Mouse (Mus musculus): ENCODE results near the gene Tbc1d22b. TPM values are rescaled to one million over a fixed set of nuclear protein-coding genes. Genes with fewer than 3 reads are reported as not detected.

Tbc1d22b gene
- polyA plus RNA-seq, 1 experiment, result not detected

DNA sequence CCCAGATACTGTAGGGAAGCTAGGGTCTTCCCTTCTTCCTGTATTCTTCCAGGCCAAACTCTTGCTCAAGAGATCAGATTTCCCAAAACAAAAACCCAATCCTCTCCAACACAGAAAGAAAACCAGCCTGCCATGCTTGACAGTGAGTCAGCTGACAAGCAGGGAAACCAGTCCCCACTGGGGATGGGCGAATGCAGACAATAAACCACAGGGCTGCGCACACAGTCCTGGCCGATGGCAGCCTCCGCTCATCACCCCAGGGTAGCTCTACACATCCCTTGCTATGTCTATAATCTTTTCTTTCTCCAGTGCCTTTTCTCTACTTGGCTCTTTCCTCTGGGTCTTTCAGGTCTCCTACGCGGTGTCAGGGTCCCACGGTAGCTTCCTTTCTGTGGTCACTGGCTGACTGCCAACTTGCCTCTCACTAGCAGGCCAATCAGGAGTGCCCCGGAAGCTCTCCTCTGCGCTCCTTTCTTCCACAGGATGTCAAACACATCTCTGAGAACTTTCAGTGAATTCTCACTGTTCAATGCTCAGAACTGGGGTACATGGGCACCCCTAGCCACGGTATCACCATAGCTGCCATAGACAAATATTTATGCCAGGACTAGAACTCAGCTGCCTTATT, 17.7 kb upstream of the Tbc1d22b start:
- Histone ChIP-seq H3K4me3 (ENCODE audit: insufficient read depth, low read depth, low read length) (no peak overlapping the region), H3K27ac (ENCODE audit: insufficient read depth, low read depth, low read length) (no peak overlapping the region), H3K4me1 (ENCODE audit: control insufficient read depth, insufficient read depth, low read length) (no peaks in the 10 kb centered on the region)
- 38% methylated on average over 10 of the region's 10 CpGs for WGBS
- TF ChIP-seq POLR2A (IDR thresholded peaks at IDR 0.05; ENCODE audit: insufficient read depth, low read depth, low read length) (no peak), CTCF (IDR thresholded peaks at IDR 0.05; ENCODE audit: insufficient read depth, low read depth, low read length) (no peak)

DNA sequence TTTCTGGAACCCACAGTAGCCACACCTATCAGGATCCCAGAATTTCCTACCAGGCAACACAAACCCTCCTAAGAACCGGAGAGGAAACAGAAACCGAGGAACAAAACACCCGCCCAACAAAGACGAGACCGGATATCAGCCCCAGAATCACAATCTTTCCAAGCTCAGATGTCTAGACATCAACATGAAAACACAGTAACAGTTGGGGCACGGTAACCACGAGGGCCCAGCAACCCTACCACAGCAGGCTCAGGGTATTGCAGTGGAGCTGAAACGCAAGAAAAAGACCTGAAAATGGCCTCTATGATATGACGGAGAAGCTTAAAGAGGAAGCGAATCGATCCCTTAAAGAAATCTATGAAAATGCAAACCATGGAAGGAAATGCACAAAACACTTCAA, 15.7 kb upstream of the Tbc1d22b start:
- Histone ChIP-seq H3K4me1 (ENCODE audit: control insufficient read depth, insufficient read depth, low read length) (no peaks in the 10 kb centered on the region), H3K4me3 (ENCODE audit: insufficient read depth, low read depth, low read length) (no peak overlapping the region), H3K27ac (ENCODE audit: insufficient read depth, low read depth, low read length) (no peak overlapping the region)
- TF ChIP-seq CTCF (IDR thresholded peaks at IDR 0.05; ENCODE audit: insufficient read depth, low read depth, low read length), result no peak
- TF ChIP-seq POLR2A (IDR thresholded peaks at IDR 0.05; ENCODE audit: insufficient read depth, low read depth, low read length), result no peak
- WGBS, result 91% methylated on average over 11 of the region's 11 CpGs

DNA sequence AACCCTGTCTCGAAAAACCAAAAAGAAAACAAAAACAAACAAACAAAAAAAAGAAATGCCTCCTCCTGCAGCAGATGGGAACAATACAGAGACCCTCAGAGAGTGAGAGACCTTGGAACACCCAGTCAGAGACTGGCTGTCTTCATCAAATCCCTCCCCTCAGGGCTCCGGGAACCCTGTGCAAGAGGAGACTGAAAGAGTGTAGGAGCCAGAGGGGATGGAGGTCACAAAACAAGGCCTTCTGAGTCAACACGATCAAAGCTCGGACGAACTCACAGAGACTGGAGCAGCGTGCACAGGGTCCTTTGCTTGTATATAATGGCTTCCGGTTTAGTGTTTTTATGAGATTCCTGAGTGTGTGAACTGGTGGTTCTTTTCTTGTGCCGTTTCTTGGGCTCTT, 9.2 kb upstream of the Tbc1d22b start:
- H3K4me3 ChIP-seq (ENCODE audit: insufficient read depth, low read depth, low read length), result no peak overlapping the region
- 93% methylated on average over 8 of the region's 8 CpGs for WGBS

DNA sequence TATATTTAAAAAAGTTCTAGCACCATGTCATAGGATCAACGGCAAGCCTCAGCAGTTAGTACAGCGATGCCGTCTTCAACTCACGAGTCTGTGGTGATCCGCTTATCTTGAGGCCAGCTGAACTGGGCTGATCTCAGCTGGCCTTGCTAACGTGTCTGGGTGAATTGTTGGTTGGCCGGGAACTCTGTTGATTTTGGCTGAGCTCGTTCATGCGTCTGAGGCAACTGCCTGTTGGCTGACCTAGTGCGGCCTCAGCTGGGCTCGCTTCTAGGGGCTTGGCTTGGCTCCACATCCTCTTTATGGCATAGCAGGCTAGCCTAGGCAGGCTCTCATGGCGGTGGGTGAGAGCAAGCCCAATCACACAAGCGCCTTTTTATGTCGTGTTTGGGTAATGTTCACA, 8.2 kb upstream of the Tbc1d22b start:
- WGBS, result 49% methylated on average over 14 of the region's 14 CpGs
- TF ChIP-seq CTCF (IDR thresholded peaks at IDR 0.05; ENCODE audit: insufficient read depth, low read depth, low read length) (no peak), POLR2A (IDR thresholded peaks at IDR 0.05; ENCODE audit: insufficient read depth, low read depth, low read length) (no peak)
- H3K4me3 ChIP-seq (ENCODE audit: insufficient read depth, low read depth, low read length), result no peak overlapping the region
- no peaks in the 10 kb centered on the region for H3K4me1 ChIP-seq (ENCODE audit: control insufficient read depth, insufficient read depth, low read length)
- no peak overlapping the region for H3K27ac ChIP-seq (ENCODE audit: insufficient read depth, low read depth, low read length)

More for the DNA sequence above, 9.2 kb upstream of the Tbc1d22b start:
- H3K27ac ChIP-seq (ENCODE audit: insufficient read depth, low read depth, low read length), result no peak overlapping the region
- no peaks in the 10 kb centered on the region for H3K4me1 ChIP-seq (ENCODE audit: control insufficient read depth, insufficient read depth, low read length)
- TF ChIP-seq CTCF (IDR thresholded peaks at IDR 0.05; ENCODE audit: insufficient read depth, low read depth, low read length) (no peak), POLR2A (IDR thresholded peaks at IDR 0.05; ENCODE audit: insufficient read depth, low read depth, low read length) (no peak)

DNA sequence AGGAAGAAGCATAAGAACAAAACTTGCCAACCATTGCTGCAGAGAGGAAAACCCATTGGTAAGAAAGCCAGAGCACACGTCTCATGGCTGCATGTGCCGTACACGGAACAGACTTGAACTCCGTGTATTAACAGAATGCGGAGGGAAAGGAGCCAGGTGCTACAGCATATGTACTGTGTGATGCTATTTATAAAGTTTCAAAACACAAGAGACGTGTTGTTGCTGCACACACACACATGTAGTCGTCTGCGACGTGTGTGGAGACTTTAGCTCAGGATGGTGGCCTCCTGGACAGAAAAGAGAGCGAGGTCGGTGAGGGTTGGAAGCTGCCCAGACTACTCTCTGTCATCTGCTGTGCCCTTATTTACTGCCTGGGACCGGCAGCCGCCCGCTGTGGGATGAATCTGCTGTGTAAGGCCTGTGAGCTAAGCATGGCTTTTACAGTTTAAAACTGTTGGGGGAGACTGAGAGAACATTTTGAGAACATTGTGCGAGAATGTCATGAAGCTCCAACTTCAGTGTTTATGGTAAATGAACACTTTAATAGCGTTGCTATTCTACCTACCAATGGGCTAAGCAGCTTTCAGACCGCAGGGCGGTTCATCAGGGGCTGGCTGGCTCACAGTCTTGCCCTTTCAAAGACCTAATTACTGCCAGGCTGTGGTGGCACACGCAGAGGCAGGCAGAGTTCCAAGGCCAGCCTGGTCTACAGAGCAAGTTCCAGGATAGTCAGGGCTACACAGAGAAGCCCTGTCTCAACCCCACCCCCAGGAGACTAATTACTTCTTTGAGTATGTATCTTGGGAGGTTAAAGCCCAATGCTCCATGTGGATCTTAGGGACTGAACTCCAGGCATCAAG, 6.5 kb upstream of the Tbc1d22b start:
- no peak overlapping the region for H3K27ac ChIP-seq (ENCODE audit: insufficient read depth, low read depth, low read length)
- H3K4me3 ChIP-seq (ENCODE audit: insufficient read depth, low read depth, low read length), result no peak overlapping the region
- TF ChIP-seq POLR2A (IDR thresholded peaks at IDR 0.05; ENCODE audit: insufficient read depth, low read depth, low read length) (no peak), CTCF (IDR thresholded peaks at IDR 0.05; ENCODE audit: insufficient read depth, low read depth, low read length) (no peak)
- H3K4me1 ChIP-seq (ENCODE audit: control insufficient read depth, insufficient read depth, low read length), result no peaks in the 10 kb centered on the region
- 82% methylated on average over 19 of the region's 19 CpGs for WGBS

DNA sequence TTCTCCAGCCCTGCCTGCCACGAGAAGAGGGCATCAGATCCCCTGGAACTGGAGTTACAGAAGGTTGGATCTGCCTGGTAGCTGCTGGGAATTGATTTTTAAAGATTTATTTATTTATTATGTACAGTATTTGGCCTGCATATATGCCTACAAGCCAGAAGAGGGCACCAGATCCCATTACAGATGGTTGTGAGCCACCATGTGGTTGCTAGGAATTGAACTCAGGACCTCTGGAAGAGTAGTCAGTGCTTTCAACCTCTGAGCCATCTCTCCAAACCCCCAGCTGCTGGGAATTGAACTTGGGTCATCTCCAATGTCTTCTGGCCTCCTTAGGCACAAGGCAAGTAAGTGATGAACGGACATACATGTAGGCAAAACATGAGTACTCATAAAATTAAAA, 5.5 kb upstream of the Tbc1d22b start:
- 89% methylated on average over 2 of the region's 2 CpGs for WGBS
- TF ChIP-seq CTCF (IDR thresholded peaks at IDR 0.05; ENCODE audit: insufficient read depth, low read depth, low read length), result no peak
- no peak for TF ChIP-seq POLR2A (IDR thresholded peaks at IDR 0.05; ENCODE audit: insufficient read depth, low read depth, low read length)
- no peak overlapping the region for H3K4me3 ChIP-seq (ENCODE audit: insufficient read depth, low read depth, low read length)

DNA sequence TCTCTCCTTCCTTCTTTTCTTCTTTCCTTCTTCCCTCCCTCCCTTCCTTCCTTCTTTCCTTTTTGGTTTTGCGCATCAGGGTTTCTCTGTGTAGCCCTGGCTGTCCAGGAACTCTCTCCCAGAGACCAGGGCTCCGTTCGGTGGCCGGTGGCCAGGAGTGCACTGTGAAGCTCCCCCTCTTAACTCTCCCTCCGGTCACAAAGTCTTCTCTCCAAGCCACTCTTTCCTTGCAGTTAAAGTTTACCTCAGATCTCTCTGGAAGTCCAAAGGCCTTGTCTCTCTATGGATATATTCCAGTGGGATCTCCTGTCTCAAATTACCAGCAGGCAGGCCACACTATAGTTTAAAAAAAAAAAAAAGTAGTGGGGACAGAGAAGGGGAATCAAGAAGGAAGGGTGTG, 4.3 kb upstream of the Tbc1d22b start:
- Histone ChIP-seq H3K4me1 (ENCODE audit: control insufficient read depth, insufficient read depth, low read length) (peaks cover 2% of the 10 kb centered on the region), H3K27ac (ENCODE audit: insufficient read depth, low read depth, low read length) (no peak overlapping the region), H3K4me3 (ENCODE audit: insufficient read depth, low read depth, low read length) (no peak overlapping the region)
- 93% methylated on average over 5 of the region's 5 CpGs for WGBS
- TF ChIP-seq POLR2A (IDR thresholded peaks at IDR 0.05; ENCODE audit: insufficient read depth, low read depth, low read length), result no peak
- no peak for TF ChIP-seq CTCF (IDR thresholded peaks at IDR 0.05; ENCODE audit: insufficient read depth, low read depth, low read length)

More for the DNA sequence above, 5.5 kb upstream of the Tbc1d22b start:
- no peaks in the 10 kb centered on the region for H3K4me1 ChIP-seq (ENCODE audit: control insufficient read depth, insufficient read depth, low read length)
- no peak overlapping the region for H3K27ac ChIP-seq (ENCODE audit: insufficient read depth, low read depth, low read length)

DNA sequence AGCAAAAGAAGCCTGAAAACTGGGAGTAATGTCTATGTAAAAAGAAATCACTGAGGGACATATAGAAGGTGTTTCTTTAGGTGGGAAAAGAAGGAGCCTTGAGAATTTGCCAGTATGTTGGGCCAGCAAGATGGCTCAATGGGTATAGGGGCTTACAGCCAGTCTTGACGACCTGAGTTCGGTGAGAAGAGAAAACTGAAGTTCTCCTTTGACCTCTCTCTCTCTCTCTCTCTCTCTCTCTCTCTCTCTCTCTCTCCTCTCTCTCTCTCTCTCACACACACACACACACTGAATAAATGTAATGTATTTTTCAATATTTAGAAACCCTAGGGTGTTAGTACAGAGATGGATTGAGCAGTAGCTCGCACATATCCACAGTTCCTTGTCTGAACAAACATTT, 1.1 kb upstream of the Tbc1d22b start:
- TF ChIP-seq POLR2A (IDR thresholded peaks at IDR 0.05; ENCODE audit: insufficient read depth, low read depth, low read length), result no peak
- no peak for TF ChIP-seq CTCF (IDR thresholded peaks at IDR 0.05; ENCODE audit: insufficient read depth, low read depth, low read length)
- peaks cover 5% of the 10 kb centered on the region for H3K4me1 ChIP-seq (ENCODE audit: control insufficient read depth, insufficient read depth, low read length)

DNA sequence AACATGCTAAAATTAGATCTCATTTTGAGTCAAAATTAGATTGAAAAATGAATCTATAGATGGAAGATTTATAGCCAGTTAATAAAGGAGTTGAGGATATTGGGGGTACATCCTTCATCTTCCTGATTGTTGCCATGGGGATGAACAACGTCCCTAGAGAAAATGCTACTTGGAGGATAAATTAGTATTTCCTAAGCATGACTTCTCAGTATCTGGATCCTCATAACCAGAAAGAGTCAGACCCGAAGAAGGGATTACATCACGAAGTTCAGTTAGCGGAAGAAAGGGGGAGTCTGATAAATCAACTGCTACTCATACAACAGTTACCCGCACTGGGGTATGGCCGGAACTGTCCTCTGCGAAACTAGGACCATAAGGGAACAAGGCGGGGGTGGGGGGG, 591 bp upstream of the Tbc1d22b start:
- Histone ChIP-seq H3K4me1 (ENCODE audit: control insufficient read depth, insufficient read depth, low read length) (peaks cover 5% of the 10 kb centered on the region), H3K4me3 (ENCODE audit: insufficient read depth, low read depth, low read length) (no peak overlapping the region), H3K27ac (ENCODE audit: insufficient read depth, low read depth, low read length) (no peak overlapping the region)
- 41% methylated on average over 8 of the region's 8 CpGs for WGBS
- no peak for TF ChIP-seq CTCF (IDR thresholded peaks at IDR 0.05; ENCODE audit: insufficient read depth, low read depth, low read length)
- no peak for TF ChIP-seq POLR2A (IDR thresholded peaks at IDR 0.05; ENCODE audit: insufficient read depth, low read depth, low read length)

More for the DNA sequence above, 1.1 kb upstream of the Tbc1d22b start:
- 73% methylated on average over 3 of the region's 3 CpGs for WGBS
- Histone ChIP-seq H3K4me3 (ENCODE audit: insufficient read depth, low read depth, low read length) (no peak overlapping the region), H3K27ac (ENCODE audit: insufficient read depth, low read depth, low read length) (no peak overlapping the region)

All from olfactory bulb, adult 2 months (tissue).